Mouse (Mus musculus): ENCODE measurements around the gene Tiam1.

DNA sequence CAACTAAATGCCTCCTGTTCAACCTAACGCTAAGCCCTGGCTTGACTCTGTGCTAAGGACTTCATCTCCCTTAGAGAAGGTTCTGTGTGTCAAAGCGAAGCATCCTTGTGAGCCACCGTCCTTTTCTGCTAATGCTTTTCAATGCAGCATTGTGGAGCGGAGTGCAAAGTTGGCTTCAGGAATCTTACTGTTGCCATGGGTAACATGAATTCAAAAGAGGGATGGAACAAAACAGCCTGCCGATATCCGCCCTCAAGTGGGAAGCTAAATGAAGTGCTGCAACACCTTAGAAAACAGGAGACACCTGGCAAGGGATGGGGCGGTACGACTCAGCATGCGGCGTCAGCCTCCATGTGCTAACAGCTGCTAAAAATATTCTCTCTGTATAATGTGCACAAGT, 32.9 kb upstream of the Tiam1 start:
- no peak for TF ChIP-seq POLR2A (IDR thresholded peaks at IDR 0.05; ENCODE audit: insufficient read depth, low read depth, low read length)
- no peak for TF ChIP-seq CTCF (IDR thresholded peaks at IDR 0.05; ENCODE audit: insufficient read depth, low read depth, low read length)
